Mouse (Mus musculus) thymus, adult 2 months (tissue): Measurements from ENCODE around the gene Dmgdh. TPM values are rescaled to one million over a fixed set of nuclear protein-coding genes. Genes with fewer than 3 reads are reported as not detected.

ENCODE experiments used
- DNase-seq: peaks from one replicate; pipeline ENCODE4 v3.0.0; 2021
- H3K27ac ChIP-seq: fragments of 200-500 bp; 2 replicates; pipeline ENCODE4 v1.5.1; 2012; ENCODE audit warnings: low read length, control low read depth; ENCODE audit not compliant: control insufficient read depth, insufficient read depth
- H3K27me3 ChIP-seq: fragments of 200-500 bp; 2 replicates; pipeline ENCODE4 v1.6.1; 2012; ENCODE audit warnings: mild to moderate bottlenecking, low read length, moderate library complexity, mixed read lengths; ENCODE audit not compliant: control insufficient read depth, insufficient read depth
- H3K36me3 ChIP-seq: fragments of 200-500 bp; 2 replicates; pipeline ENCODE4 v1.6.1; 2012; ENCODE audit warnings: mild to moderate bottlenecking, low read length, moderate library complexity; ENCODE audit not compliant: control insufficient read depth, insufficient read depth
- H3K4me1 ChIP-seq: fragments of 200-500 bp; replicated peaks from 2 replicates; pipeline ENCODE4 v1.6.1; 2012; ENCODE audit warnings: low read length; ENCODE audit not compliant: control insufficient read depth, insufficient read depth
- H3K4me3 ChIP-seq: fragments of 200-500 bp; 2 replicates; pipeline ENCODE4 v1.5.1; 2012; ENCODE audit warnings: mild to moderate bottlenecking, low read length, control low read depth, moderate library complexity; ENCODE audit not compliant: control insufficient read depth, insufficient read depth
- CTCF ChIP-seq: fragments of 200-500 bp; IDR thresholded peaks from 2 replicates; pipeline ENCODE4 v1.5.1; 2012; ENCODE audit warnings: mild to moderate bottlenecking, control low read depth, low read length, moderate library complexity, borderline replicate concordance; ENCODE audit not compliant: control insufficient read depth, poor library complexity, insufficient read depth; ENCODE audit errors: extremely low read depth
- POLR2A ChIP-seq: fragments of 200-500 bp; IDR thresholded peaks from 2 replicates; pipeline ENCODE4 v1.6.1; 2012; ENCODE audit warnings: mild to moderate bottlenecking, low read length, control low read depth, moderate library complexity; ENCODE audit not compliant: control insufficient read depth, poor library complexity, insufficient read depth; ENCODE audit errors: extremely low read depth
- WGBS: fragments of 180-500 bp; shearing (Covaris S2); methylation state at CpG from one replicate; pipeline ENCODE4 v1.1.7; 2018; 5-methylcytosine and 5-hydroxymethylcytosine counted together
- polyA plus RNA-seq: library from polyadenylated mRNA; depleted of rRNA; stranded (reverse); fragments of >200 nt; gene quantifications from 2 replicates; pipeline ENCODE4 v1.2.3, GENCODE M21; 2012

Dmgdh gene
- polyA plus RNA-seq, 1 experiment: 0.04 TPM

DNA sequence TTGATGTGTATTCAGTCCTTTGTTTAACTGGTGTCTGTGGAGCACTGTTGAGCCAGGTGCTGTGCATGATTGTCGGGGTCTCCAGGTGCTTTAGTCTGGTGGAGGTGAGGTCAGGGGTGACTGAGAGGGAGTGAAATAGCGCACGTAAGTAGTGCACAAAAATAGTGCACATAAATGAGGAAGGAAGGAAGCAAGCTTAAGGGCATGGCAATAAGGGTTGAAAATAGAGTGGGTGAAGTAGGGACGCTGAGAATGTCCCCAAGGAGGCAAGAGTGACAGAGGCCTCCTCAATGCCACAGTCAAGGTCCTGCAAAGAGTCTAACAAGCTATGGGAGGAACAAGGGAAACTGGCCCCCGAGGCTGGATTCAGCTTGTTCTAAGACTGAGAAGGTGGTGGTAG, 108.6 kb downstream of the Dmgdh start:
- WGBS: 38% methylated on average over 5 of the region's 5 CpGs
- H3K4me1 ChIP-seq: 0 out of 2 replicates have a peak, but pooled peaks cover 2% of the 10 kb centered on the region

DNA sequence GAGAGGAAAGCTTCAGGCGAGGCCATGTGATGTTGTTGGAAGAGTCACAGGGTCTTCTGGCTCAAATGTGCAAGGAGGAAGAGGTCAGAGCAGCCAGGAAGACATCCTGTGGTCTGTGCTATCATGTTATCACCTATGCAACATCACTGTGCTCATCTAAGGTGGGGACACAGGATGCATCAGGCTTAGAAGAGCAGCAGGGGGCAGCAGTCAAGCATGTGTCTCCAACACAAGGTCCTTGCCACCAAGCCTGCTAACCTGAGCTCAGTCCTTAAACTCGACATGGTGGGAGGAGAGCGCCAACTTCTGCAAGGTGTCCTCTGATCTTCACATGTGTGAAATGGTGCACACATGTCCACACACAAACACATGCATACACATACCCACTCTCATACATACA, 111.1 kb downstream of the Dmgdh start:
- 0 out of 2 replicates have a peak, but pooled peaks cover 2% of the 10 kb centered on the region for H3K4me1 ChIP-seq
- H3K36me3 ChIP-seq: no peaks in the 10 kb centered on the region
- no peaks in the 10 kb centered on the region for H3K27me3 ChIP-seq
- H3K4me3 ChIP-seq: no peak overlapping the region
- no peak overlapping the region for H3K27ac ChIP-seq
- peak; percentile 20 for DNase-seq
- 77% methylated on average over 3 of the region's 3 CpGs for WGBS
- no peak for TF ChIP-seq CTCF
- TF ChIP-seq POLR2A: no peak

More for the DNA sequence above, 108.6 kb downstream of the Dmgdh start:
- Histone ChIP-seq H3K4me3 (no peak overlapping the region), H3K27me3 (no peaks in the 10 kb centered on the region), H3K27ac (no peak overlapping the region), H3K36me3 (no peaks in the 10 kb centered on the region)
- DNase-seq: no peak
- TF ChIP-seq CTCF (no peak), POLR2A (no peak)

DNA sequence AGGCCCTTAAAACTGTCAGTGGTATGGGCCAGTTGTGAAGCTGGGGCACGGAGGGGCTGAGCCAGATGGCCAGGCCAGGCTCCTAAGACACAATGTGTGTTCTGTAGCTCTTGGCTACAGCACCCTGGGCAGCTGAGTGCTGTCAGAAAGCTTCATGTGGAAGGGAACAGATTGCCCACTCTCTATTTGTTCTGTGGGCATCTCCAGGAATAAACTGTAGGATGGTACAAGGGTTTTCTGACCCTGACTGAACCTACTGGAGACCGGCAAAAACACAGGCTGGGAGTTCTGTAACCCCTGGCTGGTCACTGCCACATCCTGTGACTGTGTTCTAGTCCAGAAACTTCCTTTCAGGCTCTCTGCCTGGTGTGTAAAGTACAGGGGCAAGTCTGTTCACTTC, 111.8 kb downstream of the Dmgdh start:
- Histone ChIP-seq H3K27me3 (no peaks in the 10 kb centered on the region), H3K4me1 (0 out of 2 replicates have a peak, but pooled peaks cover 2% of the 10 kb centered on the region), H3K36me3 (no peaks in the 10 kb centered on the region), H3K27ac (no peak overlapping the region), H3K4me3 (no peak overlapping the region)
- no peak for DNase-seq
- TF ChIP-seq CTCF: no peak
- TF ChIP-seq POLR2A: no peak
- 78% methylated on average over 2 of the region's 2 CpGs for WGBS

DNA sequence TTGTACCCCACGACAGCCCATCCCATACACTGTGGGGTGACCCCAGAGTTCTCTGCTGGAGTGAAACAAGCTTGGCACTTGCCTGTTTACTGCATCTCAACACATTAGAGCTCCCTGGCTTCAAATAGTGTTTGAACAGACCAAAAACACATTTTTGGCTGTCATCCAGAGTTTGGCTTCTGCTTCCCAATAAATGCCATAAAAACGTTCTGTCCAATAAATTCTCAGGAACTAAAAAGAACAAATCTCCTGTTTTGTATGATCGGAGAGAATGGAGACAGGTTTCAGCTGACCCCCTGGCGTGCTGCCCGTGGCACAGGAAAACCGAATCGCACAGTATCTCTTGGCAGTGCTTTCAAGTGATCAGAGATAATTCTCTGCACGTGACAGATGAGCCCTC, 113.4 kb downstream of the Dmgdh start:
- H3K4me3 ChIP-seq: no peak overlapping the region
- 0 out of 2 replicates have a peak, but pooled peaks cover 2% of the 10 kb centered on the region for H3K4me1 ChIP-seq
- no peaks in the 10 kb centered on the region for H3K27me3 ChIP-seq
- no peak for TF ChIP-seq CTCF
- TF ChIP-seq POLR2A: no peak
- H3K36me3 ChIP-seq: no peaks in the 10 kb centered on the region
- H3K27ac ChIP-seq: no peak overlapping the region
- DNase-seq: no peak
- WGBS: 91% methylated on average over 8 of the region's 8 CpGs

DNA sequence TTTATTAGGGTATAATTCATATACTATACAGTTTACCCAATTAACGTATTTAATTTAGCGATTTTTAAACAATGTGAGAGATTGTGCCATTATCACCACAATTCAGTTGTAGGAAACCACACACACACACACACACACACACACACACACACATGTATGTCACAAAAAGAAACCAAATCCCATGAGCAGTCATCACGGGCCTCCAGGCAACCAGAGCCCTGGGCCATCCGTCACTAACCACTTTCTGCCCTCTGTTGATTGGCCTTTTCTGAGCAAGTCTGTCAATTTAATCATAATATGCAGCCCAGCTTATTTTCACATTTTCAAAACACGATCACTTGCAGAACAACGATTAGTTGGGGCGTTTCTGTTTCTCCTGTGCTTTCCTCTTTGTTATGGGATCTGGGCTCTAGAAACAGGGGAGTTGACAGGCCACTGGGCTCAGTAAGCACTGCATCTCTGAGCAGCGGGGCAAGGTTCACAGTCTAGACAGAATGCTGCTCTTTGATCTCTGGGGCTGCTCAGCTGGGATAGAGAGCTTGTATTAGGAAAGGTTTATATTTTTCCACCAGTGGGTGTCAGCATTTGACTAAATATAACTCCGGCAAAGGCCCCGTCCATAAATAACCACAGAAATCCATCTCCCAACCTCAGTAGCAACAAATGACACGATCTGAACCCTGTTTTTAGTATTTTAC, 118.9 kb downstream of the Dmgdh start:
- H3K36me3 ChIP-seq: no peaks in the 10 kb centered on the region
- TF ChIP-seq CTCF (no peak), POLR2A (no peak)
- H3K27ac ChIP-seq: no peak overlapping the region
- no peaks in the 10 kb centered on the region for H3K27me3 ChIP-seq
- no peak overlapping the region for H3K4me3 ChIP-seq
- no peaks in the 10 kb centered on the region for H3K4me1 ChIP-seq
- DNase-seq: peak; percentile 10
- WGBS: 65% methylated on average over 11 of the region's 11 CpGs

DNA sequence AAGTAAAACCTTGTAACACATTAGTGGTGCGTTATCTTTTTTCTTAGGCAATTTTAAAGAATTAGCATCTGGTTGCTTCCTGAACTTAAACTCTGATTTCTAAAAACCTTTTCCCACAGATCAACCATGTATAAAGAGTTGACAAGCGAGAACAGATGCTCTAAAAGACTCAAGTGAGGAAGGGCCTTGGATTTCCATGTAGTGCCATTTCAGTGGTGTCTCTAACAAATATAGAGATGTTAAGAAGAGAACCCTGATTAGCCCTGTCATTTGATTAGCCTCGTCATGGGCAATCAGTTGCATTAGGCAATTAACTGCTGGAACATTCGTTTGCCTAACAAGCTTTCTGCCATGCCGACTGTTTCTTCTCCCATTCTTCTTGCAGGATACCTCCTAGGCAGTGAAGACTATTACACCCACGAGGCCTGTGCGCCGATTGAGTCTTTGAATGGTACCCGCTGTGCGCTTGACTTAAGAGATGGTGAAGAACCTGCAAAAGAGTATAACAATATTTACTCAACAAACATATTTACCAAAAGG, 119.5 kb downstream of the Dmgdh start:
- 97% methylated on average over 10 of the region's 10 CpGs for WGBS
- H3K27me3 ChIP-seq: no peaks in the 10 kb centered on the region
- no peak overlapping the region for H3K4me3 ChIP-seq
- no peak overlapping the region for H3K27ac ChIP-seq
- TF ChIP-seq CTCF (no peak), POLR2A (no peak)
- DNase-seq: no peak
- no peaks in the 10 kb centered on the region for H3K36me3 ChIP-seq
- H3K4me1 ChIP-seq: no peaks in the 10 kb centered on the region
